Mouse (Mus musculus) kidney, adult 10 weeks (tissue): ENCODE measurements around the gene Ildr2. TPM values are rescaled to one million over a fixed set of nuclear protein-coding genes. Genes with fewer than 3 reads are reported as not detected.

Source experiments
- polyA plus RNA-seq: library from polyadenylated mRNA; stranded (reverse); fragments of 350-450 nt; fragmentation: Illumina TruSeq; extraction: RNeasy Lipid Tissue Mini Kit (QIAGEN cat#74804); gene quantifications from one replicate; pipeline ENCODE4 v1.2.3, GENCODE M21; 2014; ENCODE audit warnings: low read depth, low replicate concordance

The Ildr2 gene
- 44.1 TPM for polyA plus RNA-seq

DNA sequence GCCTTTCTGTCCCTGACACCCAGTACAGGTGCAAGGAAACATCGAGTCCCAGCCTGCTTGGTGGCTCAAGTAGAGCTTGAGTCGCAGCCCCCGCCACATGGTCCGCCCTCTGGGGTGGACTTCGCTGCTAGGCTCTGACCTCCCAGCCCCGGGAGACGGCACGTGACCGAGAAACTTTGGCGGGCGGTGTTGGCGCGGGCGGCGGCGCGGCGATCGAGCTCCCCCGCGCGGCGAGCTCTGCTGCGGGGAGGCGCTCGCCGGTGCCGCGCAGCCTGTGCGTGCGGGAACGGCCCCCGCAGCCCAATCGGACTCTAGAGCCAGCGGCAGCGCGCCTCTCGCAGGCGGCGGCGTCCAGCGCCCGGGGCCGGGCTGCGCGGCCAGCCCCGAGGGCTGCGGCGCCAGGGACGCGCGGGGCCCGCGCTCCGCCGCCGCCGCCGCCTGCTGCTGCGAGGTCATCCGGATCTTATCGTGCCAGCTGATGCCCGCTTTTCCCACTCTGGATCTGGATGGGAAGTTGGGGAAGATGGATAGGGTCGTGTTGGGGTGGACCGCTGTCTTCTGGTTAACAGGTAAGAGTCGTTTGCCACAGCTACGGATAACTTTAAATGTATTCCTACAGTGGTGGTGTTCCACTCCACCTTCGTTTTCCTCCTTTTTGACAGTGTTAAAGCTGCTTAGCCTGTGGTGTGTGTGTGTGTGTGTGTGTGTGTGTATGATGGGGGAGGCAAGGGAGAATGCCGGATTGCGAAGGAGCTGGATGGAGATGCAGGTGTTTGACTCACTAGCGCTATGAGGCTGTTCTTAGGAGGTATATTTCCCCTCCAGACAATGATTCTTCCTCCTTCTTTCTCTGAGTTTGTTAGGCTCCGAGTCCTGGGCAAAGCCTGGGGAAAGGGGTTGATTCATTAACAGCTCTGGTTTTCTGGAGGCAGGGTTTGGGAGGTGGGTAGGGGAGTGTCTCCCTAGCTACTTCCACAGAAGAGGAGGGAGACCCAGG, at the start of gene Ildr2:
TSS of gene Ildr2 (plus strand) at position 242 of the 997 bp plus-strand sequence.

DNA sequence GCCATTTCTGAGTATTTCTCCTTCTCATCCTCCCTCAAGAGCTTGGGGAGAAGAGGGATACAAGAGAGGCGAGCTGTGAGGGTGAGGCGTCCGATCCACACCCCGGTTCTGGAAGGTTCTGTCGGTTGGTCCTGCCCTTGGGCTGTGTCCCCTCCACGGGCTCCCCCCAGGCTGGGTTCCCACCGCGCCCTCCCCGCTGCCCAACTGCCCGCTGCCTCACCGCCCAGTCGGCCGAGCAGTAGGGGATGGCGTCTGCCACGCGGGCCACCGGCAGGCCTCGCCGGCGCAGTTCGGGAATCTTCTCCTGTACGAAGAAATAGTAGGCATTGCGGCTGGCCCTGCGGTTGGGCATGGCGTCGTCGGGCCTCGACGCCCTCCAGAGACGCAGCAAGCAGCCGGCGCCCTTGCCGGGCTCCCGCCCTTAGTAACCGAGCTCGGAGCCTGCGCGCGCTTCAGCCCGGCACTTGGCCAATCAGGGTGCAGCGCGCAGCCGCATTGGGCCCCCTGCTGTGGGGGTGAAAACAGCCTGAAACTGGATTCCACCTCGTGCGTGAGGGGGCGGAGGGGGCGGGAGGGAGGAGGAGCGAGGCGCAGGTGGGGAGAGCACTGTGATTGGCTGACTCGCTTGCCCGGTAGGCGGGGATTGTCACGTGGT, 15.5 kb upstream of the Ildr2 start, which contains the start of gene Mael:
TSS of gene Mael (minus strand) at position 433 of the 655 bp plus-strand sequence.

Other genes starting within 250 kb of the Ildr2 start
- not detected for gene Dusp27, start 126.2 kb upstream of the Ildr2 start, polyA plus RNA-seq
- gene Gpa33, start 123.9 kb upstream of the Ildr2 start, polyA plus RNA-seq = not detected
- not detected for gene Mael, start 15.4 kb upstream of the Ildr2 start, polyA plus RNA-seq
- 19.8 TPM for gene Tada1, start 125.0 kb downstream of the Ildr2 start, polyA plus RNA-seq
- gene Pogk, start 155.7 kb downstream of the Ildr2 start, polyA plus RNA-seq = 12.9 TPM
- not detected for gene Gm4846, start 243.4 kb downstream of the Ildr2 start, polyA plus RNA-seq